Comparison of ENCODE assay signal across 9 mouse cellular contexts in the genomic region with DNA sequence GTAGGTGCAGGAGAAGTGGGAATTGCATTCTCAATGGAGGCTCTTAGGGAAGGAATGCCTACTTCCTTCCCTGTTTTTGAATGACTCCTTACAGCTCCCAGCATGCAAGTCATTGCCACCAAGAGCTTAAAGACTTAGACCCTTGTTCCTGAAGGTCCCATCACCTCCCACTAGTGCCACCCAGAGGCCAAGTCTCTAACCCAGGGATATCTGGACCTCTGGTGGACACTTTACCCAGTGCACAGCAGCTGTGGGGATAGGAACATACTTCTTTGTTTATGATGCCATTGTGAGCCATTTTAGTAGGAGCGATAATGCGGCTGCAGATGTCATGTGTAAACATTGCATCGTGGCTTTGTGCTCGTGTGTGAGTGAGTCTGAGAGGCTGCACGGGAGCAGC. TPM values are rescaled to one million over a fixed set of nuclear protein-coding genes. Genes with fewer than 3 reads are reported as not detected.
DNase-seq lines count a peak whose midpoint lies in the region; ATAC-seq and TF ChIP-seq lines count a peak whose summit lies in the region.
"Had no signal": no experiment of that assay in that cellular context is flagged by ENCODE, and none has a peak within 500 bp of the region (broad histone marks: within the 10 kb centered on the region; RNA-seq: fewer than 3 reads in every experiment).

No protein-coding gene starts in this region.

- ATAC-seq in forebrain, postnatal 0 days, result 0 out of 2 replicates have a peak, but pooled peaks have one; percentile 8
- ATAC-seq in forebrain, embryonic 15.5 days (replicated peaks), result no peak
- ATAC-seq in lung, embryonic 16.5 days (ENCODE audit: low read depth), result peak; percentile 73
- no peak for ATAC-seq in CD4-positive, CD25-positive, alpha-beta regulatory T cell, adult 4 months

- peak; percentile 17 for DNase-seq in forebrain, postnatal 0 days
- no peak for DNase-seq in testis, postnatal 14 days (ENCODE audit: low spot score)
- peak; percentile 12 for DNase-seq in heart, postnatal 25 days (ENCODE audit: low spot score)
- DNase-seq in B cell, adult 2 months, result no peak

- H3K9me3 ChIP-seq in forebrain, postnatal 0 days (ENCODE audit: low read length), result no peaks in the 10 kb centered on the region
- H3K9me3 ChIP-seq in forebrain, embryonic 15.5 days, result no peaks in the 10 kb centered on the region
- no peaks in the 10 kb centered on the region for H3K9me3 ChIP-seq in lung, embryonic 16.5 days (ENCODE audit: control insufficient read depth, low read length)
- H3K9me3 ChIP-seq: neural tube, embryonic 13.5 days had no signal

- no peak overlapping the region for H3K4me3 ChIP-seq in forebrain, postnatal 0 days (ENCODE audit: low read depth, low read length)
- H3K4me3 ChIP-seq in forebrain, embryonic 15.5 days, result no peak overlapping the region
- H3K4me3 ChIP-seq in testis, adult 2 months (ENCODE audit: control insufficient read depth, low read depth, low read length), result no peak overlapping the region
- H3K4me3 ChIP-seq in lung, embryonic 16.5 days (ENCODE audit: low read length), result no peak overlapping the region
- H3K4me3 ChIP-seq: neural tube, embryonic 13.5 days had no signal

- H3K9ac ChIP-seq in forebrain, postnatal 0 days, result no peak overlapping the region
- no peak overlapping the region for H3K9ac ChIP-seq in forebrain, embryonic 15.5 days (replicated peaks)
- H3K9ac ChIP-seq in lung, embryonic 16.5 days (ENCODE audit: low read length), result no peak overlapping the region
- H3K9ac ChIP-seq: neural tube, embryonic 13.5 days had no signal

- no peak overlapping the region for H3K4me2 ChIP-seq in forebrain, postnatal 0 days (ENCODE audit: low read depth)
- H3K4me2 ChIP-seq in forebrain, embryonic 15.5 days (replicated peaks), result no peak overlapping the region
- H3K4me2 ChIP-seq in lung, embryonic 16.5 days (ENCODE audit: low read depth, low read length), result no peak overlapping the region
- H3K4me2 ChIP-seq: neural tube, embryonic 13.5 days had no signal

- H3K4me1 ChIP-seq in forebrain, postnatal 0 days (ENCODE audit: insufficient read depth), result no peaks in the 10 kb centered on the region
- no peaks in the 10 kb centered on the region for H3K4me1 ChIP-seq in forebrain, embryonic 15.5 days
- no peaks in the 10 kb centered on the region for H3K4me1 ChIP-seq in testis, adult 2 months (ENCODE audit: control insufficient read depth, insufficient read depth, low read length)
- no peaks in the 10 kb centered on the region for H3K4me1 ChIP-seq in lung, embryonic 16.5 days (replicated peaks; ENCODE audit: control insufficient read depth, insufficient read depth, low read length)
- H3K4me1 ChIP-seq: neural tube, embryonic 13.5 days had no signal

- 68% methylated on average over 5 of the region's 5 CpGs for WGBS in forebrain, postnatal 0 days
- WGBS in forebrain, embryonic 15.5 days, result 71% methylated on average over 5 of the region's 5 CpGs
- WGBS in lung, embryonic 16.5 days, result 21% methylated on average over 5 of the region's 5 CpGs

- H3K27ac ChIP-seq in forebrain, postnatal 0 days (ENCODE audit: low read depth, low read length), result no peak overlapping the region
- no peak overlapping the region for H3K27ac ChIP-seq in forebrain, embryonic 15.5 days (replicated peaks)
- no peak overlapping the region for H3K27ac ChIP-seq in testis, adult 2 months (ENCODE audit: control insufficient read depth, insufficient read depth, low read depth, low read length)
- no peak overlapping the region for H3K27ac ChIP-seq in lung, embryonic 16.5 days (ENCODE audit: low read length)
- H3K27ac ChIP-seq: neural tube, embryonic 13.5 days had no signal

- H3K27me3 ChIP-seq in forebrain, postnatal 0 days (ENCODE audit: insufficient read depth, low read length), result 0 out of 2 replicates have a peak, but pooled peaks cover 5% of the 10 kb centered on the region
- no peaks in the 10 kb centered on the region for H3K27me3 ChIP-seq in forebrain, embryonic 15.5 days
- no peaks in the 10 kb centered on the region for H3K27me3 ChIP-seq in testis, adult 2 months (ENCODE audit: control insufficient read depth, insufficient read depth, low read length)
- no peaks in the 10 kb centered on the region for H3K27me3 ChIP-seq in lung, embryonic 16.5 days (ENCODE audit: control insufficient read depth, insufficient read depth, low read depth, low read length)
- H3K27me3 ChIP-seq: neural tube, embryonic 13.5 days had no signal

- intact Hi-C loops in heart, postnatal 25 days (cut with DNase I), result loop anchor here (2.0 to 10.0 kb wide), 3 partner anchors 157 to 847 kb away; no protein-coding TSS in a partner anchor

- TF ChIP-seq CTCF in forebrain, postnatal 0 days (IDR thresholded peaks at IDR 0.05; ENCODE audit: low read depth), result peak; percentile 72
- TF ChIP-seq CTCF in testis, adult 2 months (IDR thresholded peaks at IDR 0.05; ENCODE audit: control insufficient read depth, insufficient read depth, insufficient replicate concordance, low read depth, low read length), result peak; percentile 6; the same call in 1 of the 2 replicates

- no peak for TF ChIP-seq POLR2A in testis, adult 2 months (IDR thresholded peaks at IDR 0.05; ENCODE audit: control insufficient read depth, low read depth, low read length)

- H3K36me3 ChIP-seq in forebrain, postnatal 0 days (ENCODE audit: insufficient read depth), result no peaks in the 10 kb centered on the region
- no peaks in the 10 kb centered on the region for H3K36me3 ChIP-seq in forebrain, embryonic 15.5 days
- no peaks in the 10 kb centered on the region for H3K36me3 ChIP-seq in testis, adult 2 months (ENCODE audit: control insufficient read depth, insufficient read depth, low read length)
- no peaks in the 10 kb centered on the region for H3K36me3 ChIP-seq in lung, embryonic 16.5 days (ENCODE audit: control insufficient read depth, insufficient read depth, low read length)
- H3K36me3 ChIP-seq: neural tube, embryonic 13.5 days had no signal

RNA-seq across cellular contexts. Expression of a gene that starts 38.3 kb away (rescaled TPM):
- total RNA-seq in forebrain, postnatal 0 days (2014; rRNA removed), result 1.2 and 2.1 TPM in 2 replicates
- 7.1 and 7.4 TPM in 2 replicates for polyA plus RNA-seq in forebrain, postnatal 0 days (2015; fragmentation: Nextera tagmentation; extraction: Ambion mirVana)
- 16.8 and 18.8 TPM in 2 replicates for polyA plus RNA-seq in forebrain, embryonic 15.5 days (2015; fragmentation: Nextera tagmentation; extraction: Ambion mirVana)
- 189 and 207 TPM in 2 replicates for polyA plus RNA-seq in testis, adult 2 months (2012; rRNA removed)
- total RNA-seq in heart, postnatal 25 days (2021), result 1 to 10 TPM in 1 of 2 experiments, under 1 TPM in 1; 0.83 to 1.2 TPM
- 66.7 and 73.6 TPM in 2 replicates for polyA plus RNA-seq in lung, embryonic 16.5 days (2015; fragmentation: Nextera tagmentation; extraction: Ambion mirVana)
- 10 to 100 TPM in 1 of 2 experiments, 1 to 10 TPM in 1; 6.0 to 11.7 TPM for polyA plus RNA-seq in CD4-positive, CD25-positive, alpha-beta regulatory T cell, adult 4 months (2017; shearing (Covaris generic))

Comparison
In these comparisons a context has a peak if more than half of its experiments do, and no peak if none do; other contexts are left out.
1. ATAC-seq: peak in forebrain, postnatal 0 days (single experiment) and lung, embryonic 16.5 days (single experiment); none in forebrain, embryonic 15.5 days (single experiment) and CD4-positive, CD25-positive, alpha-beta regulatory T cell, adult 4 months (single experiment).
2. DNase-seq: peak in forebrain, postnatal 0 days (single experiment) and heart, postnatal 25 days (single experiment); none in testis, postnatal 14 days (single experiment) and B cell, adult 2 months (0 of 2).